Mouse (Mus musculus) midbrain, embryonic 10.5 days (tissue): ENCODE measurements around the gene Ablim2. TPM values are rescaled to one million over a fixed set of nuclear protein-coding genes. Genes with fewer than 3 reads are reported as not detected.

ENCODE experiments used
- DNase-seq: peaks from one replicate; pipeline ENCODE4 v3.0.0-alpha.2; 2017; ENCODE audit warnings: low spot score
- H3K27ac ChIP-seq: fragments of 300-500 bp; sonication (generic); replicated peaks from 2 replicates; pipeline ENCODE4 v1.5.1; 2016; ENCODE audit warnings: mild to moderate bottlenecking
- H3K27me3 ChIP-seq: fragments of 300-500 bp; sonication (generic); 2 replicates; pipeline ENCODE4 v1.6.1; 2016; ENCODE audit warnings: low read depth, mild to moderate bottlenecking; ENCODE audit not compliant: poor library complexity, severe bottlenecking
- H3K36me3 ChIP-seq: fragments of 300-500 bp; sonication (generic); 2 replicates; pipeline ENCODE4 v1.6.1; 2016; ENCODE audit warnings: mild to moderate bottlenecking, moderate library complexity
- H3K4me1 ChIP-seq: fragments of 300-500 bp; sonication (generic); 2 replicates; pipeline ENCODE4 v1.6.1; 2016
- H3K4me3 ChIP-seq: fragments of 300-500 bp; sonication (generic); 2 replicates; pipeline ENCODE4 v1.5.1; 2016; ENCODE audit warnings: mild to moderate bottlenecking, moderate library complexity
- H3K9me3 ChIP-seq: fragments of 300-500 bp; sonication (generic); replicated peaks from 2 replicates; pipeline ENCODE4 v1.6.1; 2016; ENCODE audit warnings: mild to moderate bottlenecking
- WGBS: fragments of 180-500 bp; shearing (Covaris S2); methylation state at CpG from one replicate; pipeline ENCODE4 v1.1.7; 2016; 5-methylcytosine and 5-hydroxymethylcytosine counted together
- polyA plus RNA-seq: library from polyadenylated mRNA; unstranded; fragments of >200 nt; fragmentation: Nextera tagmentation; extraction: Ambion mirVana; gene quantifications from 2 replicates; pipeline ENCODE4 v1.2.1, GENCODE M21; 2016

The Ablim2 gene
- polyA plus RNA-seq, 1 experiment from 2014 or later, result 0.84 TPM

GRCm38 (mm10) chr5:35916666-35917065, 159.0 kb downstream of the Ablim2 start:
- Histone ChIP-seq H3K4me3 (no peak overlapping the region), H3K4me1 (peaks cover 61% of the 10 kb centered on the region), H3K27ac (no peak overlapping the region; the same call in 1 of the 2 replicates), H3K27me3 (no peaks in the 10 kb centered on the region), H3K9me3 (no peaks in the 10 kb centered on the region; the same call in 1 of the 2 replicates), H3K36me3 (peaks cover 10% of the 10 kb centered on the region; the same call in 1 of the 2 replicates)
- WGBS, result 72% methylated on average over 5 of the region's 5 CpGs
- no peak for DNase-seq

- 49% methylated on average over 8 of the region's 8 CpGs for WGBS
- peaks cover 77% of the 10 kb centered on the region for H3K4me1 ChIP-seq
- H3K36me3 ChIP-seq, result no peaks in the 10 kb centered on the region
- DNase-seq, result no peak
- H3K27ac ChIP-seq, result peak overlapping the region; percentile 84
- H3K4me3 ChIP-seq, result no peak overlapping the region
- no peaks in the 10 kb centered on the region for H3K27me3 ChIP-seq
- H3K9me3 ChIP-seq, result no peaks in the 10 kb centered on the region
Observed at GRCm38 (mm10) chr5:35918387-35918786, 160.7 kb downstream of the Ablim2 start.

GRCm38 (mm10) chr5:35920076-35920475, 162.4 kb downstream of the Ablim2 start:
- peaks cover 85% of the 10 kb centered on the region for H3K4me1 ChIP-seq
- peak overlapping the region; percentile 84; the same call in 1 of the 2 replicates for H3K27ac ChIP-seq
- no peaks in the 10 kb centered on the region for H3K9me3 ChIP-seq
- H3K27me3 ChIP-seq, result no peaks in the 10 kb centered on the region
- DNase-seq, result peak; percentile 23
- H3K36me3 ChIP-seq, result no peaks in the 10 kb centered on the region
- 73% methylated on average over 4 of the region's 4 CpGs for WGBS
- no peak overlapping the region for H3K4me3 ChIP-seq

- no peaks in the 10 kb centered on the region for H3K9me3 ChIP-seq
- H3K4me1 ChIP-seq, result peaks cover 85% of the 10 kb centered on the region
- no peaks in the 10 kb centered on the region for H3K27me3 ChIP-seq
- DNase-seq, result no peak
- H3K4me3 ChIP-seq, result no peak overlapping the region
- no peaks in the 10 kb centered on the region for H3K36me3 ChIP-seq
- H3K27ac ChIP-seq, result peak overlapping the region; percentile 84
Observed at GRCm38 (mm10) chr5:35920557-35920956, 162.9 kb downstream of the Ablim2 start.

GRCm38 (mm10) chr5:35921141-35921540, 163.5 kb downstream of the Ablim2 start:
- WGBS, result 80% methylated on average over 6 of the region's 6 CpGs

GRCm38 (mm10) chr5:35921595-35922254, 164.0 kb downstream of the Ablim2 start:
- H3K9me3 ChIP-seq, result no peaks in the 10 kb centered on the region
- peaks cover 85% of the 10 kb centered on the region for H3K4me1 ChIP-seq
- H3K4me3 ChIP-seq, result no peak overlapping the region
- no peaks in the 10 kb centered on the region for H3K27me3 ChIP-seq
- H3K36me3 ChIP-seq, result no peaks in the 10 kb centered on the region
- WGBS, result 47% methylated on average over 10 of the region's 10 CpGs
- peak; percentile 35 for DNase-seq
- H3K27ac ChIP-seq, result peak overlapping the region; percentile 84

More at GRCm38 (mm10) chr5:35921141-35921540, 163.5 kb downstream of the Ablim2 start:
- H3K36me3 ChIP-seq, result no peaks in the 10 kb centered on the region
- no peaks in the 10 kb centered on the region for H3K27me3 ChIP-seq
- no peaks in the 10 kb centered on the region for H3K9me3 ChIP-seq
- peaks cover 85% of the 10 kb centered on the region for H3K4me1 ChIP-seq
- DNase-seq, result no peak
- peak overlapping the region; percentile 84 for H3K27ac ChIP-seq
- H3K4me3 ChIP-seq, result no peak overlapping the region

GRCm38 (mm10) chr5:35923448-35923847, 165.8 kb downstream of the Ablim2 start:
- 91% methylated on average over 6 of the region's 6 CpGs for WGBS
- no peaks in the 10 kb centered on the region for H3K9me3 ChIP-seq

GRCm38 (mm10) chr5:35925171-35925634, 167.5 kb downstream of the Ablim2 start:
- H3K27me3 ChIP-seq, result no peaks in the 10 kb centered on the region
- no peak overlapping the region for H3K4me3 ChIP-seq
- DNase-seq, result peak; percentile 26
- H3K27ac ChIP-seq, result peak overlapping the region; percentile 69
- no peaks in the 10 kb centered on the region for H3K9me3 ChIP-seq
- no peaks in the 10 kb centered on the region for H3K36me3 ChIP-seq
- WGBS, result 78% methylated on average over 12 of the region's 12 CpGs
- peaks cover 75% of the 10 kb centered on the region for H3K4me1 ChIP-seq

More at GRCm38 (mm10) chr5:35923448-35923847, 165.8 kb downstream of the Ablim2 start:
- no peaks in the 10 kb centered on the region for H3K36me3 ChIP-seq
- no peak overlapping the region for H3K27ac ChIP-seq
- no peaks in the 10 kb centered on the region for H3K27me3 ChIP-seq
- peaks cover 86% of the 10 kb centered on the region for H3K4me1 ChIP-seq
- H3K4me3 ChIP-seq, result no peak overlapping the region
- no peak for DNase-seq

- peak overlapping the region; percentile 5; the same call in 1 of the 2 replicates for H3K27ac ChIP-seq
- WGBS, result 88% methylated on average over 8 of the region's 8 CpGs
Observed at GRCm38 (mm10) chr5:35926511-35926910, 168.8 kb downstream of the Ablim2 start.

GRCm38 (mm10) chr5:35931296-35931695, 173.6 kb downstream of the Ablim2 start:
- H3K27me3 ChIP-seq, result no peaks in the 10 kb centered on the region
- peaks cover 33% of the 10 kb centered on the region for H3K4me1 ChIP-seq
- H3K27ac ChIP-seq, result no peak overlapping the region
- no peak for DNase-seq
- no peak overlapping the region for H3K4me3 ChIP-seq
- peaks cover 9% of the 10 kb centered on the region for H3K36me3 ChIP-seq
- 72% methylated on average over 5 of the region's 5 CpGs for WGBS
- no peaks in the 10 kb centered on the region for H3K9me3 ChIP-seq

More at GRCm38 (mm10) chr5:35926511-35926910, 168.8 kb downstream of the Ablim2 start:
- H3K36me3 ChIP-seq, result no peaks in the 10 kb centered on the region
- no peaks in the 10 kb centered on the region for H3K27me3 ChIP-seq
- no peaks in the 10 kb centered on the region for H3K9me3 ChIP-seq
- peaks cover 65% of the 10 kb centered on the region for H3K4me1 ChIP-seq
- no peak for DNase-seq
- no peak overlapping the region for H3K4me3 ChIP-seq

- Histone ChIP-seq H3K9me3 (no peaks in the 10 kb centered on the region), H3K36me3 (peaks cover 16% of the 10 kb centered on the region), H3K27me3 (no peaks in the 10 kb centered on the region), H3K4me3 (no peak overlapping the region), H3K4me1 (peaks cover 16% of the 10 kb centered on the region), H3K27ac (0 out of 2 replicates have a peak overlapping the region, but pooled peaks have one; percentile 23)
- no peak for DNase-seq
- 82% methylated on average over 10 of the region's 10 CpGs for WGBS
Observed at GRCm38 (mm10) chr5:35933059-35933458, 175.4 kb downstream of the Ablim2 start.
